ENCODE assay signal across 10 mouse cellular contexts in genomic region chr17:17392863-17393262, GRCm38 (mm10). TPM values are rescaled to one million over a fixed set of nuclear protein-coding genes. Genes with fewer than 3 reads are reported as not detected.
DNase-seq lines count a peak whose midpoint lies in the region; ATAC-seq and TF ChIP-seq lines count a peak whose summit lies in the region.
"Had no signal": no experiment of that assay in that cellular context is flagged by ENCODE, and none has a peak within 500 bp of the region (broad histone marks: within the 10 kb centered on the region; RNA-seq: fewer than 3 reads in every experiment).

No protein-coding gene starts in this region.

- ATAC-seq in midbrain, embryonic 13.5 days = peak; percentile 41; the same call in 1 of the 2 replicates
- no peak for ATAC-seq in midbrain, embryonic 11.5 days (ENCODE audit: low FRiP score)
- no peak for ATAC-seq in kidney, postnatal 0 days (replicated peaks; ENCODE audit: low FRiP score, low read depth)

- no peak overlapping the region for H3K27ac ChIP-seq in midbrain, embryonic 13.5 days
- no peak overlapping the region for H3K27ac ChIP-seq in midbrain, embryonic 11.5 days (ENCODE audit: low read depth, low read length)
- H3K27ac ChIP-seq in kidney, postnatal 0 days = no peak overlapping the region
- H3K27ac ChIP-seq: macrophage had no signal

- no peak overlapping the region for H3K9ac ChIP-seq in midbrain, embryonic 13.5 days (replicated peaks)
- H3K9ac ChIP-seq in midbrain, embryonic 11.5 days (ENCODE audit: low read length) = no peak overlapping the region
- H3K9ac ChIP-seq in kidney, postnatal 0 days (ENCODE audit: low read depth, low read length) = no peak overlapping the region

- DNase-seq in cerebellum, adult 8-10 months = peak; percentile 10
- DNase-seq in cerebellum, adult 11 months = no peak
- no peak for DNase-seq in midbrain, embryonic 11.5 days (ENCODE audit: low spot score, missing footprints)
- peak; percentile 57 for DNase-seq in kidney, postnatal 0 days (ENCODE audit: low spot score)
- peak; percentile 48 for DNase-seq in splenic B cell, adult 2 months (ENCODE audit: low read depth, low spot score)
- DNase-seq in adrenal gland, postnatal 4 days (ENCODE audit: low spot score in 2 of 2) = no peak
- no peak for DNase-seq in left cerebral cortex, adult 11 months (ENCODE audit: low spot score)
- DNase-seq: thymus, adult 18-20 months had no signal

- H3K4me1 ChIP-seq in midbrain, embryonic 13.5 days (replicated peaks) = no peaks in the 10 kb centered on the region
- no peaks in the 10 kb centered on the region for H3K4me1 ChIP-seq in midbrain, embryonic 11.5 days (ENCODE audit: control insufficient read depth, insufficient read depth, low read length)
- H3K4me1 ChIP-seq in kidney, postnatal 0 days (replicated peaks; ENCODE audit: insufficient read depth, low read length) = no peaks in the 10 kb centered on the region

- no peaks in the 10 kb centered on the region for H3K27me3 ChIP-seq in midbrain, embryonic 13.5 days
- H3K27me3 ChIP-seq in midbrain, embryonic 11.5 days (ENCODE audit: control insufficient read depth, insufficient read depth, low read length) = no peaks in the 10 kb centered on the region
- no peaks in the 10 kb centered on the region for H3K27me3 ChIP-seq in kidney, postnatal 0 days (ENCODE audit: insufficient read depth, low read length)
- H3K27me3 ChIP-seq in splenic B cell, adult 2 months (ENCODE audit: control insufficient read depth, insufficient read depth, low read length, poor library complexity, severe bottlenecking) = no peaks in the 10 kb centered on the region

- no peak overlapping the region for H3K4me2 ChIP-seq in midbrain, embryonic 13.5 days (replicated peaks)
- no peak overlapping the region for H3K4me2 ChIP-seq in midbrain, embryonic 11.5 days
- no peak overlapping the region for H3K4me2 ChIP-seq in kidney, postnatal 0 days (ENCODE audit: low read length)

- no peaks in the 10 kb centered on the region for H3K9me3 ChIP-seq in midbrain, embryonic 13.5 days
- no peaks in the 10 kb centered on the region for H3K9me3 ChIP-seq in midbrain, embryonic 11.5 days (ENCODE audit: control insufficient read depth, low read length)
- H3K9me3 ChIP-seq in kidney, postnatal 0 days (replicated peaks; ENCODE audit: low read length) = no peaks in the 10 kb centered on the region

- TF ChIP-seq CTCF in kidney, postnatal 0 days (IDR thresholded peaks at IDR 0.05; ENCODE audit: low read depth) = peak; percentile 61

- 70% methylated on average over 7 of the region's 7 CpGs for WGBS in midbrain, embryonic 13.5 days
- 66% methylated on average over 7 of the region's 7 CpGs for WGBS in midbrain, embryonic 11.5 days
- WGBS in kidney, postnatal 0 days = 58% methylated on average over 7 of the region's 7 CpGs

- no peak overlapping the region for H3K4me3 ChIP-seq in midbrain, embryonic 13.5 days (replicated peaks)
- H3K4me3 ChIP-seq in midbrain, embryonic 11.5 days (ENCODE audit: low read depth, low read length) = no peak overlapping the region
- H3K4me3 ChIP-seq in kidney, postnatal 0 days (replicated peaks; ENCODE audit: low read depth, low read length) = no peak overlapping the region

- peaks cover 28% of the 10 kb centered on the region for H3K36me3 ChIP-seq in midbrain, embryonic 13.5 days
- H3K36me3 ChIP-seq in midbrain, embryonic 11.5 days (ENCODE audit: control insufficient read depth, insufficient read depth, low read length) = peaks cover 3% of the 10 kb centered on the region; the same call in 1 of the 2 replicates
- H3K36me3 ChIP-seq in kidney, postnatal 0 days (ENCODE audit: insufficient read depth, low read length) = peaks cover 15% of the 10 kb centered on the region; the same call in 1 of the 2 replicates
- H3K36me3 ChIP-seq in splenic B cell, adult 2 months (ENCODE audit: control insufficient read depth, insufficient read depth, low read length, poor library complexity, severe bottlenecking) = peaks cover 9% of the 10 kb centered on the region

RNA-seq across cellular contexts. Expression of gene Lix1, which starts 9.6 kb away (rescaled TPM):
- 19.4 and 21.6 TPM in 2 replicates for polyA plus RNA-seq in midbrain, embryonic 13.5 days (2015; fragmentation: Nextera tagmentation; extraction: Ambion mirVana)
- 46.9 and 54.6 TPM in 2 replicates for polyA plus RNA-seq in midbrain, embryonic 11.5 days (2014; fragmentation: Nextera tagmentation; extraction: Ambion mirVana)
- polyA plus RNA-seq in kidney, postnatal 0 days (2015; fragmentation: Nextera tagmentation; extraction: Ambion mirVana) = 10.1 and 11.2 TPM in 2 replicates
- 10 to 100 TPM; 15.2 to 16.0 TPM for total RNA-seq in adrenal gland, postnatal 4 days (2021)

RNA-seq across cellular contexts. Expression of gene Riok2, which starts 18.8 kb away (rescaled TPM):
- polyA plus RNA-seq in midbrain, embryonic 13.5 days (2015; fragmentation: Nextera tagmentation; extraction: Ambion mirVana) = 27.0 and 30.7 TPM in 2 replicates
- 31.7 and 33.0 TPM in 2 replicates for polyA plus RNA-seq in midbrain, embryonic 11.5 days (2014; fragmentation: Nextera tagmentation; extraction: Ambion mirVana)
- polyA plus RNA-seq in kidney, postnatal 0 days (2015; fragmentation: Nextera tagmentation; extraction: Ambion mirVana) = 24.2 and 25.9 TPM in 2 replicates
- 10 to 100 TPM; 37.6 to 40.8 TPM for total RNA-seq in adrenal gland, postnatal 4 days (2021)

Comparison
In these comparisons a context has a peak if more than half of its experiments do, and no peak if none do; other contexts are left out.
1. DNase-seq: peak in cerebellum, adult 8-10 months (single experiment), kidney, postnatal 0 days (single experiment) and splenic B cell, adult 2 months (single experiment); none in cerebellum, adult 11 months (single experiment), midbrain, embryonic 11.5 days (single experiment), adrenal gland, postnatal 4 days (0 of 2) and left cerebral cortex, adult 11 months (single experiment).